Mouse (Mus musculus): ENCODE measurements at regions not wholly inside any gene's neighbourhood (a gene's known extent, or its start where the extent isn't known, plus 50 kb on each side); places are given as distances from the start of the nearest gene placed in this dataset.

GRCm38 (mm10) chr13:84565644-84566532, 343.8 kb downstream of the Tmem161b start:
- DNase-seq, result no peak

DNA sequence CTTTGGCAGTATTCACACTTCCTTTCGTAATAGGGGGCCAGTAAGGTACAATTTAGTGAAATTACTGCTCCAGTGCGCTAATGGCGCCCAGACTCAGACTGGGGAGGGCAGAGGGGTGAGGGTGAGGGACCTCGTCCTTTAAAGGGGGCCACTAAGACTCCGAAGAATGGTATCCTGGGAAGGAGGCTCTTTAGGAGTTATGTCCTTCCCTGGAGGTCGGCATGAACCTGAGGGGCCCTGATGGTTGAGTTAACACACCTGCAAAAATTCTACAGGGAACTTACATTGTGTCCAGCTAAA, 344.4 kb downstream of the Tmem161b start:
- DNase-seq, result no peak

DNA sequence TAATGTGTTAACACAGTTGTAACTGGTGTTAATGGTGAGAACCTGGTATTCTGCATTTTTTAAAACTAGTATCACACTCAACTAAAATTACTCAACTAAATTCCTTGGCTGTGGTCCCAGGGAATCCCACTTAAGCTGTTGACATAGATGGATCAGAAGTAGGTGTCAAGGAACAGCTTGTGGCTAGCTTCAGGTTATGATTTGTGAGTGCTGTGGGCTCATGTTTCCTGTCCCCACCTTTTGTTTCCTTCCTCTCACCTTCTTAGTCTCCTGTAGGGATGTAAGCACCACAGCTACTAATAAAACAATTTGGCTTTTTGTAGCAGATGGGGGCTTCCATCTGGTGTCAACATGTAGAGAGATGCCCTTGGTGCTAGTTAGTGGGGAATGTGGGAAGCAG, 347.3 kb downstream of the Tmem161b start:
- DNase-seq, result no peak

- no peak for DNase-seq
Measured at GRCm38 (mm10) chr13:84570206-84570605, 348.1 kb downstream of the Tmem161b start.

- DNase-seq, result no peak
Measured at GRCm38 (mm10) chr13:84570984-84571844, 349.1 kb downstream of the Tmem161b start.

DNA sequence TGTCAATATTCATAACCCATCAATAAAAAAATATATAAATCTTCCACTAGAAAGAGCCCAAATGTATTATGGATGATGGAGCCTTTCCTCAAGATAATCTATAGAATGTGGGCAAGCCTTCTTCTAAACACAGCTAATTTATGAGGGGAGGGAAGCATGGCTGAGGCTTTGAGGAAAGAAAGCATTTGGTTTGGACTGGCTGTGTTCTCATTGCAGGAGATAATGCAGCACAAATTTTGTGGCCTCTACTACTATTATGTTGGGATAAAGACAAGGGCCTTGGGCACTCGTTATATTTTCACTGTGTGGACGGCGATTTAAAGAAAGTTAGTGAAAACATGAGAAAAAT, 349.7 kb downstream of the Tmem161b start:
- DNase-seq, result no peak

GRCm38 (mm10) chr13:84572231-84572630, 350.1 kb downstream of the Tmem161b start:
- DNase-seq, result no peak

GRCm38 (mm10) chr13:84596585-84597142, 374.6 kb downstream of the Tmem161b start:
- DNase-seq, result no peak

DNA sequence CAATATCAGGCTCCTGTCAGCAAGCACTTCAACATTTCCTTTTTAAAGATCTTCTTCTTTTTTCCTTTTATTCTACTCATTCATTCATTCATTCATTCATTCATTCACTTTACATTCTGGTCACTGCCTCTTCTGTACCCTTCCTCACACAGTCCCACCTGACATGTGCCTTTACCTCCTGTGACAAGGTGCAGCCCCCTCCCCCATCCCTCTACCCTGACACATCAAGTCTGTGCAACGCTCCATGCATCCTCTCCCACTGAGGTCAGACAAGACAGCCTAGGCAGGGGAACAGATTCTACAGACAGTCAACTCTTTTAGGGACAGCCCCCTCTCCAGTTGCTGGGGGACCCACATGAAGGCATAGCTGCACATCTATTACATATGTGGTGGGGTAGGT, 380.5 kb downstream of the Tmem161b start:
- DNase-seq, result no peak

DNA sequence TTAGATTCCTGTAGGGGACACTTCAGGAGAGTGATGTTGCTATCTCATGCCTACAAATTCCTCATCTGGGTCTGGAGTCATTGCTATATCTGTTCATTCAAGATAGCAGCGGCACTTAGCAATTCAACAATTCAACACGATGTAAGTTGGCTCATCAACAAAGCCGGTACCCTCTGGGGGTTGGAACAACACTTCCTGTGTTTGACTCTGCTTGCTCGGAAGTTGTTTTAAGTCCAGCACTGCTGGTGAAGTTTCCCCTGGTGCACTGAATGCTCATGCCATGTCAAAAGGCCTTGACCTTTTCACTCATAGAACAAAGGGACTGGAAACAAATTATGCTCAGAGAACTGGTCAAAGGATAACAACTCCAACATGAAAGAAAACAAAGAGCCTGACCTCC, 390.4 kb downstream of the Tmem161b start:
- no peak for DNase-seq

DNA sequence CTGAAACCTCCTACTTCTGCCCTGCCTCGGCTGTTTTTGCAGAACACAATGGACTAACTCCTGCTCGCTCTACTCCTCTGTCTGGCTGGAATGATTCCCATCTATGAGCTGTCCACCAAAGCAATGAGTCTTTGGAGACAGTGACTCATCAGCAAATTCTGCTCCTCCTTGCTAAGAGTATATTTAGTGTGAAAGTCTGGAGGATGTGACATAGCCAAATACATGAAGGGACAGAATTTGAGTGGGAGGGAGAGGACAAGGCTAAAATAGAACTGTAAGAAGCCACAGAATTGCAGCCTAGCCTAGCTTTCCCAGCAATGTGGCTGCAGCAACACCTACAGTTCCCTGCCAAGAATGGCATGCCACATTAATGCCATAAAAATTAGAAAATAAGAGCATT, 390.9 kb downstream of the Tmem161b start:
- no peak for DNase-seq

DNA sequence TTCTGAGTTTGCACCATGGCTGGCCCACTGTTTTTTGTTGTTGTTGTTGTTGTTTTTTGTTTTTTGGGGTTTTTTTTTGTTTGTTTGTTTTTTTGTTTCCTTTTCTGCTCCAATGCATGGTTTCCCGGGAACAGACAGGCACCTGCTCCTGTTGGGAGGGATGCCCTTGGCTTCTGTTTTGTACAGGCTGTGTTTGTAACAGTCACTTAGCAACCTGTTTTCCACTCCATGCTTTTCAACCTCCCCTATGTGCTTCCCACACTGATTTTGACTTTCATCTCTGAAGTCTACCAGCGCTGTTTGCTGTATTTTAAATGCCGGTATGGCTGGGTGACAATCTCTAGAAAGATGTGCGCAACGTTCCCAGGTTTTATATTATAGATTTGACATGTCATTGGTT, 402.6 kb downstream of the Tmem161b start:
- DNase-seq, result no peak

GRCm38 (mm10) chr13:84625527-84625926, 403.4 kb downstream of the Tmem161b start:
- DNase-seq, result no peak

- DNase-seq, result no peak
Measured at GRCm38 (mm10) chr13:84625927-84626326, 403.8 kb downstream of the Tmem161b start.

GRCm38 (mm10) chr13:84626397-84626796, 404.3 kb downstream of the Tmem161b start:
- DNase-seq, result no peak

DNA sequence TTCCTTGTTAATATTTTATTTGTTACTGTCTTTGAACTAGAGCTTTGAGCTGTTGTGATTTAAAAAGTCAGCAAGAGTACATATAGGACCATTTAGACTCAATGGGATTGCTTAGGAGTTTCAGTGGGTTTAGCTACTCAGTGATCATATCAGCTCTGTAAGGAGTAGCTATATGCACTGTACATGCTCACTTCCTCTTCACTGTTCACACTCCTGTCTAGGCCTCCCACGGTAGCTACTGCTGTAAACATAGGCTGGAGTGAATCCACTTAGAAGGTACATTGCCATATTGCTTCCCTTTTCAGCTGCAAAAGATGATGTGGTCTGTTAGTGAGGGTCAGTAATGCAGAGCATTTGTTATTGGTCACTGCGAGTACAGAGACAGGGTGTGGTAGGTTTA, 408.6 kb downstream of the Tmem161b start:
- no peak for DNase-seq

GRCm38 (mm10) chr13:84632493-84632892, 410.4 kb downstream of the Tmem161b start:
- no peak for DNase-seq

DNA sequence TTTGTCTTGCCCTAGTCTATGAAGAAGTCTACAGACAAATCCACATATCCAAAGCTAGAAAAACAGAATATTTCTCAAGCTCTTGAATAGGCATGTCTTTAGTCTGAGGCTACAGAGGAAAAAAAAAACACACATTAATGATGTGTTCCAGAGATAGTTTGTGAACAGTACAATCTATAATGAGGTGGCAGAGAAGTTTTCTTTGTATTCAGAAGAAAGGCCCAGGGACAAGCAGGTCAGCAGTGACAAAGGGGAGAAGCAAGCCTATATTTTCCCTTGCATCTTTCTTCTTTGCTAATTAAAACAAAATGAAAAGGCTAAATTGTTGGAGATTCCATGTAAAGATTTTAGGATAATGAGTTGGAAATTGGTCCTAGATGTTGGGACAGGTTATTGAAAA, 414.7 kb downstream of the Tmem161b start:
- DNase-seq, result no peak

DNA sequence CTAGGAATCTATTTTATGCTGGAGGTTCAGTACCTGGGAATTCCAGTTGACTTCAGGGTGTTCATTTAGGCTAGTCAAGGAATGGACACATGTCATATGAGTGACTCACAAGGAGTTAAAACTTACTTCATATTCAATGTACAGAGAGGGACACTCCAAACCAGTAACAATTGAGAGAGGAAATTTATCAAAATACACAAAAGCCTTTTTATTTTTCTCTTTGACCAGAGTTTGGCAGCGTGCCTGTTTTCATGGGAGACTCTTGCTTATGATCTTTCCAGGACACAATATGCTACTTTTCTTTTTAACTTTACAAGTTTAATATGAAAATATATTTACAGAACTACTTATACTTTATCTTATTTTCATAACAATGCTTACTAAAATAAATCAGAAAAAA, 415.5 kb downstream of the Tmem161b start:
- DNase-seq, result no peak

DNA sequence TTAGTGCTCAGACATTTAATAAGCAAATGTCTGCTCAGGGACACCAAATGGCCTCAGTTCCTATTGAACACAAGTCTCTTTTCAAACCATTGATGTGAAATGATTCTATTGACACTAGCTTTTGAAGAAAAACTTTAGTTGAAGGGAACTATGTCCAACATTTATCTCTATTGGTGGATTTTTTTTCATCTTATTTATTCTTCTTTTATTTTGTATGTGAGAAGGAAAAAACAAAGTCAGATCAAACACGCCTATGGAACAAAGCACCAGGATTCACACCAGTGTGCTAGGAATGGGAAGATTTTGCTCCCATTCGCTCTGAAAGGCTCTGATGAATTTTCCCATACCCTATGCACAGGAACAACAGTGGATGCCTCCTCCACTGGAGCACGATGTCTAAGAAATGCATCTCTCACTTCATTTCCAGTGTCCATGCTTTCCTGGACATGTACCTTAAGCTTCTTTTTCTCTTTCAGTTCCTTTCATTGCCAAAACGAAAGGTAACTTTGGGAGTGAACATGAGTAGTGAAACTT, 416.4 kb downstream of the Tmem161b start:
- no peak for DNase-seq

GRCm38 (mm10) chr13:84639087-84640022, 417.3 kb downstream of the Tmem161b start:
- no peak for DNase-seq

- no peak for DNase-seq
Measured at GRCm38 (mm10) chr13:84644024-84644423, 421.9 kb downstream of the Tmem161b start.

GRCm38 (mm10) chr13:84646899-84647298, 424.8 kb downstream of the Tmem161b start:
- DNase-seq, result no peak

Data from kidney, adult 9 months (tissue).